Mouse (Mus musculus): ENCODE data around the gene Ppip5k2.

Gene Ppip5k2

DNA sequence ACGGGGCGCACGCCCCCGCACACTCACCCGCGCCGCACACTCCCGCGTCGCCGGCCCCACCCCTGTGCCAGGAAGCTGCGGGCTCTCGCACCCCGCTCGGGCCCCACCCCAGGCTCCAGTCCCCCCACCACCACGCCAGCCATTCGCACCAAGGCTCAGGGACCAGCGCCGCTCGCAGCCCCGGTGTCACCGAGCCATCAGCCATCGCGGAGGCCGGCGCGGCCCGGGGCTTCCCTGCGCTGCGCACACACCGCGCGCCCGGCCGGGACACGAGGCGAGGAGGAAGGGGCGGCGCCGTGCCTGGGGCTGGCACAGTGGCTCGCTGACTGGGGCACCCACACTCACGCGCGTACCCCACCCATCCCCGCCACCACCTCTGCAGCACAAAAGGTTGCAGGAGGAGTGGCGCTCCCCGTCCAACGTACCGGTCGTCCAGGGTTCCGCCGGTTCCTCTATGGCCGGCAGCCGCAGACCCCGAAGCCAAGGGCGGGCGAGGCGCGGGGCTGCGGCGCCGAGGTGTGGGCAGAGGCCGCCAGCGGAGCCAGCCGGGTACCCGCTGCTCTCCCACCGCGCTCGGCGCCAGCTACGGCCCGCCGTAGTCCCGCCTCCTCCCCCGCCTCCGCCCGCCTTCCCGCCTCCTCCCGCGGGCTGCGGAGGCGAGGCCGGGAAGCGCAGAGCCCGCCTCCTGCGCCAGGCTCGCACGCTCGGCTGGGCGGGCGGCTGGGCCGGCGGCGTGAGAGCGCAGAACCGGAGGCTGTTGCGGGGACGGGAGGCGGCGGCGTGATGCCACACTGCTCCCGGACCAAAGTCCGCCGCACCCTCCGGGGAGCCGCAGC is 108.6 kb downstream of the Ppip5k2 start, which contains the start of gene D1Ertd622e:
Gene D1Ertd622e, minus strand, starts transcription at position 669 of the 836 bp plus-strand sequence.
- DNase-seq (ENCODE audit: low spot score in 2 of 2): peak; percentile 68 to 82

DNA sequence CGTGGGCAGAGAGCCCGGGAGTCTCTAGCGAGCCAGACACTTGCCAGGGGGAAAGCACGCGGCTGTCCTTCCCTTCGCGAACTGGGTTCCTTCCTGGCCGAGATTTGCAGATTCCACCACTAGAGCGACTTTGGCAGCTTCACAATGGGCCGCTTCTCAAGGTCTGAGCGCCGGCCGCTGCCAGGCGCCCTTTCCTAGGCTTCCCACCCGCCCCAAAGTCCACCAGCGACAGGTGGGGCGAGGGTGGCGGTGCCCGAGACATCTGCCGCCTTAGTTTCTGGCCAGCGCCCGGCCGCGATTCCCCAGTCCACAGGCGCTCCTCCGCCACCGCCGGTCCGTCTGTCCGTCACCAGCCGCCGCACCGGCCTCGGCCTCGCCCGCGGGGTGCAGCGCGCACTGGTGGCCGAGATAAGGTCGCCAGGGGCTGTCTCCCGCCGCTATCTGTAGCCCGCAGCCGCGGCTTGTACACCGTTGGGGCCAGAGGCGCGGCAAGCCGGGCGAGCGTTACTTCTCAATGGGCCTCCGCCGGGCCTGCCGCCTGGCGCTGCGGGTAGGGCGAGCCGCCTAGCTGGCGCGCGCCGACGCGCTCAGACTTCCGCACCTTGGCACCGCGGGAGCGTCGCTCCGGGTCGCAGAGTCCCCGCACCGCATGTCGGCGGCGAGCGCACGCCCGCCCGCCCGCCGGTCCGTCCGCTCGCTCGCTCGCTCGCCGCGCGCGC is 109.4 kb downstream of the Ppip5k2 start:
- peak; percentile 69 to 75 for DNase-seq (ENCODE audit: low spot score in 2 of 2)

DNA sequence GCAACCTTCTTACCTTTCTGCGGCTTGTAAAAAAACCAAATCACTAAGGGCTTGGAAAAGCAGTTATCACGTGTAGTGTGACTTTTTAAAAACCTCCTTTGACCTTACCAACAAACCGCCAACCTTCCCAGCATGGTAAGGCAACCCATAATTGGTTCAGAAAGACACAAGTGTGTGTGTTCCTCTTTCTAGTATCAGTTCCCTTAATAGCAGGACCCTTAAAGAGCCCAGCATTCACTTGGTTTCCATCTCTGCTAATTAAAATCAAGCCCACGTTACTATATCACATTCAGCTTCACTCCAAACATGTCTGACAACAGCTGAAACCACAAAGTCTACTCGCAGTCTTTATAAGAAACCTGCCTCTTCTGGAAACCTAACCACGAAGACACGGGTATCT is 110.8 kb downstream of the Ppip5k2 start:
- DNase-seq (ENCODE audit: low spot score in 2 of 2): no peak

DNA sequence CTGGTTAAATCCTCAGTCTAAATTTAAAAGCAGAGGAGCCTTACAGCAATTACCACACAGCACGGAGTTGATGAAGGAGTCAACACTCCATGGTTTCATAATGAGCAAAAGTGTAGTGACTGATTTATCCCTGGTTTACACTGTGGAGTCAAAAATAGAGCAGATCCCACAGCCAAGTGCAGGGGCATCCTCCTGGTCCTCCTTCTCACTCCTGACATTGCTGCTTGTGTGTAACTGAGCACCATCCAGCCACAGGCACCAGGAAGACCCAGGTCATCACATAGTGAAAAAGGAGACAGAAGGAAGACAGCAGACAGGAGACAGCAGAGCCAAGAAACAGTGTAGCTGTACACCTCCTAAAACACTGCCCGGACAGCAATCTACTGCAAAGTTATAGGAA is 112.4 kb downstream of the Ppip5k2 start:
- DNase-seq (ENCODE audit: low spot score in 2 of 2): no peak

DNA sequence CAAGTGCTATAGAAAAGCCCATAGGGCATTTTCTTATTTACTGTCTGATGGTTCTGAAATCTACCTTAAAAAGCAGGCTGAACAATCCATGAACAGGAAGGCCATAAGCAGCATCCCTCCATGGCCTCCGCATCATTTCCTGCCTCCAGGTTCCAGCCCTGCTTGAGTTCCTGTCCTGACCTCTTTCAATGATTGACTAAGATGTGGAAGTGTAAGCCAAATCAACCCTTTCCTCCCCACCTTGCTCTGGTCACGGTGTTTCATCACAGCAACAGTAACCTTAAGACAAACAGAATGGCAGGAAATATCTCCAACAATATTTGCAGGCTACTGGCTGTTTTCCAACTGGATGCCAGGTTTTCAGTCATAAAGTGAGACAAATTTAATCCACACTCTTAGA is 113.0 kb downstream of the Ppip5k2 start:
- DNase-seq (ENCODE audit: low spot score in 2 of 2): no peak

Measured in frontal cortex, postnatal 10 days (tissue).